ENCODE assay signal across 17 mouse cellular contexts in genomic region chr14:93599997-93600396, GRCm38 (mm10).
DNase-seq lines count a peak whose midpoint lies in the region; ATAC-seq lines count a peak whose summit lies in the region.
"Had no signal": no experiment of that assay in that cellular context is flagged by ENCODE, and none has a peak within 500 bp of the region (broad histone marks: within the 10 kb centered on the region; RNA-seq: fewer than 3 reads in every experiment).

No protein-coding gene starts in this region.

- no peaks in the 10 kb centered on the region for H3K9me3 ChIP-seq in forebrain, embryonic 14.5 days (replicated peaks; ENCODE audit: control insufficient read depth, low read length)
- H3K9me3 ChIP-seq in forebrain, embryonic 12.5 days, result no peaks in the 10 kb centered on the region
- H3K9me3 ChIP-seq in forebrain, embryonic 16.5 days (ENCODE audit: control insufficient read depth, low read length), result no peaks in the 10 kb centered on the region
- H3K9me3 ChIP-seq in heart, embryonic 10.5 days, result no peaks in the 10 kb centered on the region
- H3K9me3 ChIP-seq: embryonic facial prominence, embryonic 13.5 days; kidney, embryonic 15.5 days; limb, embryonic 12.5 days; liver, embryonic 13.5 days had no signal

- H3K4me3 ChIP-seq in forebrain, embryonic 14.5 days (ENCODE audit: low read depth, low read length), result no peak overlapping the region
- no peak overlapping the region for H3K4me3 ChIP-seq in forebrain, embryonic 12.5 days (replicated peaks)
- H3K4me3 ChIP-seq in forebrain, embryonic 16.5 days (replicated peaks; ENCODE audit: low read length), result no peak overlapping the region
- H3K4me3 ChIP-seq in heart, embryonic 10.5 days, result no peak overlapping the region
- H3K4me3 ChIP-seq: embryonic facial prominence, embryonic 13.5 days; kidney, embryonic 15.5 days; limb, embryonic 12.5 days; liver, embryonic 13.5 days had no signal

- no peaks in the 10 kb centered on the region for H3K36me3 ChIP-seq in forebrain, embryonic 14.5 days (ENCODE audit: control insufficient read depth, insufficient read depth, low read length)
- no peaks in the 10 kb centered on the region for H3K36me3 ChIP-seq in forebrain, embryonic 12.5 days (replicated peaks)
- no peaks in the 10 kb centered on the region for H3K36me3 ChIP-seq in forebrain, embryonic 16.5 days (ENCODE audit: control insufficient read depth, insufficient read depth)
- H3K36me3 ChIP-seq in heart, embryonic 10.5 days, result no peaks in the 10 kb centered on the region
- H3K36me3 ChIP-seq: embryonic facial prominence, embryonic 13.5 days; kidney, embryonic 15.5 days; limb, embryonic 12.5 days; liver, embryonic 13.5 days had no signal

- 30% methylated on average over 4 of the region's 4 CpGs for WGBS in forebrain, embryonic 14.5 days
- WGBS in forebrain, embryonic 12.5 days, result 53% methylated on average over 4 of the region's 4 CpGs
- WGBS in forebrain, embryonic 16.5 days, result 18% methylated on average over 4 of the region's 4 CpGs
- WGBS in heart, embryonic 10.5 days, result 77% methylated on average over 4 of the region's 4 CpGs

- ATAC-seq in forebrain, embryonic 14.5 days, result peak; percentile 72; the same call in 1 of the 2 replicates
- no peak for ATAC-seq in forebrain, embryonic 12.5 days (ENCODE audit: low FRiP score)
- ATAC-seq in forebrain, embryonic 16.5 days, result peak; percentile 84
- ATAC-seq: intestine, postnatal 0 days had no signal

- DNase-seq in forebrain, embryonic 14.5 days (ENCODE audit: low spot score), result peak; percentile 76
- peak; percentile 25 for DNase-seq in layer of hippocampus, adult 11-12 months (ENCODE audit: low spot score)
- no peak for DNase-seq in layer of hippocampus, postnatal 25 days (ENCODE audit: extremely low spot score in 1 of 2, low spot score in 1 of 2)
- DNase-seq in layer of hippocampus, adult 9-10 months (ENCODE audit: low spot score), result peak; percentile 55
- no peak for DNase-seq in heart, embryonic 10.5 days (ENCODE audit: low spot score)
- DNase-seq: gastrocnemius, postnatal 36 days; liver, embryonic 13.5 days; lung, embryonic 14.5 days; lung, postnatal 36 days; right cerebral cortex, adult 18-20 months; thymus, postnatal 14 days had no signal

- no peaks in the 10 kb centered on the region for H3K27me3 ChIP-seq in forebrain, embryonic 14.5 days (replicated peaks; ENCODE audit: control insufficient read depth, insufficient read depth, low read length)
- H3K27me3 ChIP-seq in forebrain, embryonic 12.5 days, result no peaks in the 10 kb centered on the region
- H3K27me3 ChIP-seq in forebrain, embryonic 16.5 days (replicated peaks; ENCODE audit: control insufficient read depth, insufficient read depth, low read length), result no peaks in the 10 kb centered on the region
- H3K27me3 ChIP-seq in heart, embryonic 10.5 days (ENCODE audit: insufficient read depth, poor library complexity, severe bottlenecking), result no peaks in the 10 kb centered on the region
- H3K27me3 ChIP-seq: embryonic facial prominence, embryonic 13.5 days; kidney, embryonic 15.5 days; limb, embryonic 12.5 days; liver, embryonic 13.5 days had no signal

- H3K4me2 ChIP-seq in forebrain, embryonic 14.5 days (ENCODE audit: low read length), result no peak overlapping the region
- no peak overlapping the region for H3K4me2 ChIP-seq in forebrain, embryonic 12.5 days
- H3K4me2 ChIP-seq in forebrain, embryonic 16.5 days (ENCODE audit: low read length), result no peak overlapping the region
- H3K4me2 ChIP-seq: embryonic facial prominence, embryonic 13.5 days; kidney, embryonic 15.5 days; limb, embryonic 12.5 days; liver, embryonic 13.5 days; lung, embryonic 14.5 days had no signal

- peaks cover 3% of the 10 kb centered on the region; the same call in 1 of the 2 replicates for H3K4me1 ChIP-seq in forebrain, embryonic 14.5 days (ENCODE audit: control insufficient read depth, insufficient read depth, low read length)
- no peaks in the 10 kb centered on the region for H3K4me1 ChIP-seq in forebrain, embryonic 12.5 days
- H3K4me1 ChIP-seq in forebrain, embryonic 16.5 days (replicated peaks; ENCODE audit: control insufficient read depth, insufficient read depth, low read length), result peaks cover 5% of the 10 kb centered on the region
- H3K4me1 ChIP-seq in heart, embryonic 10.5 days, result no peaks in the 10 kb centered on the region
- H3K4me1 ChIP-seq: embryonic facial prominence, embryonic 13.5 days; kidney, embryonic 15.5 days; limb, embryonic 12.5 days; liver, embryonic 13.5 days had no signal

- no peak overlapping the region for H3K9ac ChIP-seq in forebrain, embryonic 14.5 days (ENCODE audit: low read length)
- H3K9ac ChIP-seq in forebrain, embryonic 12.5 days, result no peak overlapping the region
- no peak overlapping the region for H3K9ac ChIP-seq in forebrain, embryonic 16.5 days (replicated peaks; ENCODE audit: low read depth, low read length)
- H3K9ac ChIP-seq: embryonic facial prominence, embryonic 13.5 days; kidney, embryonic 15.5 days; limb, embryonic 12.5 days; liver, embryonic 13.5 days; lung, embryonic 14.5 days had no signal

- no peak overlapping the region for H3K27ac ChIP-seq in forebrain, embryonic 14.5 days (ENCODE audit: low read depth, low read length)
- H3K27ac ChIP-seq in forebrain, embryonic 12.5 days, result no peak overlapping the region
- H3K27ac ChIP-seq in forebrain, embryonic 16.5 days (ENCODE audit: low read length), result peak overlapping the region; percentile 31
- H3K27ac ChIP-seq in heart, embryonic 10.5 days, result no peak overlapping the region
- H3K27ac ChIP-seq: embryonic facial prominence, embryonic 13.5 days; kidney, embryonic 15.5 days; limb, embryonic 12.5 days; liver, embryonic 13.5 days had no signal

Comparison
In these comparisons a context has a peak if more than half of its experiments do, and no peak if none do; other contexts are left out.
1. DNase-seq: peak in forebrain, embryonic 14.5 days (single experiment), layer of hippocampus, adult 11-12 months (single experiment) and layer of hippocampus, adult 9-10 months (single experiment); none in layer of hippocampus, postnatal 25 days (0 of 2) and heart, embryonic 10.5 days (single experiment).